Mouse (Mus musculus): ENCODE results near the gene Elk1. TPM values are rescaled to one million over a fixed set of nuclear protein-coding genes. Genes with fewer than 3 reads are reported as not detected.

Gene Elk1
- polyA plus RNA-seq, 1 experiment: not detected

DNA sequence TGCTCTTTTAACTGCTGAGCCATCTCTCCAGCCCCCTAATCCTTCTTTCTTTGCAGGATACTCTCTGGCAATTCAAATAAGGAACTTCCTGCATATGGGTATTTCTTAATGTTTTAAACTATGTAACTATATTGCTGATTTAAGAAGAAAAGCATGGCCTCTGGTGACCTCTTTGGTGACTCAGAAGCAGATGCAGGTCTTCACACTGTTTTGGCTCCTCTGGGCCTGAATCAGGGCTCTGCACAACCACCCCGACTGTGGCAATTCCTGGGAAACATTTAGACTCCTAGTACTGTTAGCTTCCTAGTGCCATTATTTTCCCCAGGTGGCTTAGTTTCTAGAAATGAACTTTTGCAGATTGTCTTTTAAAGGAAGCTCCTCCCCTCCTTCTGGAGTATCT lies 26.9 kb downstream of the Elk1 start:
- TF ChIP-seq CTCF (IDR thresholded peaks at IDR 0.05; ENCODE audit: insufficient read depth, low read depth, low read length) (no peak), POLR2A (IDR thresholded peaks at IDR 0.05; ENCODE audit: insufficient read depth, low read depth, low read length) (no peak)
- 38% methylated on average over 1 of the region's 1 CpGs for WGBS

DNA sequence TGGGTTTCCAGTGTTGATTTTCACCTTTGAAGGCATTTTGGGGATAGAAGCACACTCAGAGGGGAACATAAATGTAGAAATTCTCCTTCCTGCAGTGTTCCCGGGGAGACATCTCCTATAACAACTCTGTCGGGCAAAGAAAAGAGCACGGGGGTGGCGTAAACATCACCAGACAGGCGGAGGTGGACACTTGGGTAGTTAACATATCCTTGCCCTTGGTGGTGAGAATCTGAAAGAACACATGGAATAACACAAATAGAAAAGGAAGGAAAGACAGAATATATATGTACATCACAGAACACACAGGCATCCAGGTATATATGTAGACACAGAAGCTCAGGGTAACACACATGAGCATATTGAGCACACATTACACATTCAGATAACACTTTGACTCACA lies 29.0 kb downstream of the Elk1 start:
- WGBS: 26% methylated on average over 5 of the region's 5 CpGs
- Histone ChIP-seq H3K27ac (ENCODE audit: insufficient read depth, low read depth, low read length) (peak overlapping the region; percentile 90), H3K4me1 (ENCODE audit: control insufficient read depth, insufficient read depth, low read length) (no peaks in the 10 kb centered on the region), H3K4me3 (ENCODE audit: insufficient read depth, low read depth, low read length) (peak overlapping the region; percentile 13; the same call in 1 of the 2 replicates)
- TF ChIP-seq CTCF (IDR thresholded peaks at IDR 0.05; ENCODE audit: insufficient read depth, low read depth, low read length): no peak
- TF ChIP-seq POLR2A (IDR thresholded peaks at IDR 0.05; ENCODE audit: insufficient read depth, low read depth, low read length): no peak

More for the DNA sequence above, 26.9 kb downstream of the Elk1 start:
- Histone ChIP-seq H3K4me3 (ENCODE audit: insufficient read depth, low read depth, low read length) (no peak overlapping the region), H3K27ac (ENCODE audit: insufficient read depth, low read depth, low read length) (no peak overlapping the region), H3K4me1 (ENCODE audit: control insufficient read depth, insufficient read depth, low read length) (peaks cover under 1% of the 10 kb centered on the region; the same call in 1 of the 2 replicates)

DNA sequence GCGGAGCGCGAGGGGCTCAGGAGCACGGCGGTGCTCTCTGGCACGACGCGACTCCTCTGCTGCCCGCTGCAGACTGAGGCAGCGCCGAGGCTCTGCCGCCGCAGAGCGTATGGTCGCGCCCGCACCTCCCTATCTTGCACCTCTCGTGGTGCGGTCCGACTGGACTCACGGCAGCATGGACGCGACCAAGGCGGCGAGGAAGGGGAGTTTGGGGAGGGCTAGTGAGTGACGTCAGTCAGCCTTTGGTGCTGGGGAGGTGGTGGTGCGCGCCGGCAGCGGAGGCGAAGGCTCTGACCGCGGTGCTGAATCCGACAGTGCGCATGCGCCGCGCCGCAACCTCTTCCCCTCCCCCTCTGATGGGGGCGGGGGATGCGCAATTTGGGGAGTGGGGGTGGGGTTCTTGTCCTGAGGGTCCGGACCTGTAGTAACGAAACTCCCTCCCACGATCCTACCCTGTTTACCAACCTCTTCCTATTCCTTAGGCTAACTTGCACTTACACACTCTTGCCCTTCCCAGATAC lies 29.5 kb downstream of the Elk1 start, which contains the start of gene Syn1:
Syn1 (minus strand) TSS at position 161 of the 521 bp plus-strand sequence.
- Histone ChIP-seq H3K4me3 (ENCODE audit: insufficient read depth, low read depth, low read length) (peak within 1 kb of the TSS; percentile 79), H3K4me1 (ENCODE audit: control insufficient read depth, insufficient read depth, low read length) (no peaks in the 10 kb centered on the region), H3K27ac (ENCODE audit: insufficient read depth, low read depth, low read length) (peak within 1 kb of the TSS; percentile 90)
- TF ChIP-seq POLR2A (IDR thresholded peaks at IDR 0.05; ENCODE audit: insufficient read depth, low read depth, low read length) (peak; percentile 84), CTCF (IDR thresholded peaks at IDR 0.05; ENCODE audit: insufficient read depth, low read depth, low read length) (no peak)
- 21% methylated on average over 31 of the region's 44 CpGs for WGBS

DNA sequence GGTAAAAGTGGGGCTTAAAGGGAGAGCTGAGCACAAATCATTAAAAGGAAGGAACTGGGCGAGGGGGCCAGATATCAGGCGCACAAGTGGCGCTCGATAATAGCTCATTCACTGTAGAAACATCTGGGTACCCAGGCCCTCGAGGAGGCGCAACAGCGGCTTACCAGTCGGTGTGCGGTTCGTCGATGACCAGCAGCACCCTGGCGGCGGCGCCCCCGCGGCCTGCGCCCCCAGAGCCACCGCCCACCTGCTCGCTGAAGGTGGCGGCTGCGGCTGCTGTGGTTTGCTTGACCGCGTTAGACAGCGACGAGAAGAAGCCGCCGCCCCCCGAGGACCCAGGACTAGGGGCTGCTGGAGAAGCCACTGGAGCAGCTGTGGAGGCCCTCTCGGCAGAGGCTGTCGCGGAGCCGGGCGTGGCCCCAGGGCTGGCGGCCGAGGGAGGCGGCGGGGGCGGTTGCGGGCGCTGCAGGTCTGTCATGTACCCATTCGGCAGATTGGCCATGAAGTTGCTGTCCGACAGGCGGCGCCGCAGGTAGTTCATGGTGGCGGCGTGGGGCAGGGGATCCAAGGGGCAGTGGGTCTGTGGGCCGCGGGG lies 30.1 kb downstream of the Elk1 start:
- H3K4me1 ChIP-seq (ENCODE audit: control insufficient read depth, insufficient read depth, low read length): no peaks in the 10 kb centered on the region
- peak overlapping the region; percentile 82 for H3K27ac ChIP-seq (ENCODE audit: insufficient read depth, low read depth, low read length)
- H3K4me3 ChIP-seq (ENCODE audit: insufficient read depth, low read depth, low read length): peak overlapping the region; percentile 79
- 18% methylated on average over 49 of the region's 49 CpGs for WGBS
- TF ChIP-seq CTCF (IDR thresholded peaks at IDR 0.05; ENCODE audit: insufficient read depth, low read depth, low read length) (no peak), POLR2A (IDR thresholded peaks at IDR 0.05; ENCODE audit: insufficient read depth, low read depth, low read length) (no peak)

DNA sequence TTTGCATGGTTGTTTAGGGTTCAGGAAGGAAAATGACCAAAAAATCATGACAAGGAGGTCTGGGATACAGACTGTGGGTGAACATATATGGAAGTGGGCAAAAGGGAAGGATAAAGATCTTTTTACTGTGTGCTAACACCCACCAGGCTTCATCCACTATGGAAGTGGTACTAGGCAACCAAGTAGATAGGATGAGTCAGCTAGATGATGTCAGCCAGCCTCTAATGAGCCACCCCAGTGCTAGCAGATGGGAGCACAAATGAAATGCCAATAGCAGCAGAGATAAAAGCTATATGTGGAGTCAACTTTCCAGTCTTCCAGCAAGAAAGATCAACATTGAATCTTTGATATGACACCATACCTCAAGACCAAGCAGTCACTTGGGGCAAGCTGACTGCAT lies 35.3 kb downstream of the Elk1 start:
- no peak for TF ChIP-seq CTCF (IDR thresholded peaks at IDR 0.05; ENCODE audit: insufficient read depth, low read depth, low read length)
- TF ChIP-seq POLR2A (IDR thresholded peaks at IDR 0.05; ENCODE audit: insufficient read depth, low read depth, low read length): no peak
- H3K4me3 ChIP-seq (ENCODE audit: insufficient read depth, low read depth, low read length): no peak overlapping the region
- H3K27ac ChIP-seq (ENCODE audit: insufficient read depth, low read depth, low read length): no peak overlapping the region
- no peaks in the 10 kb centered on the region; the same call in 1 of the 2 replicates for H3K4me1 ChIP-seq (ENCODE audit: control insufficient read depth, insufficient read depth, low read length)

DNA sequence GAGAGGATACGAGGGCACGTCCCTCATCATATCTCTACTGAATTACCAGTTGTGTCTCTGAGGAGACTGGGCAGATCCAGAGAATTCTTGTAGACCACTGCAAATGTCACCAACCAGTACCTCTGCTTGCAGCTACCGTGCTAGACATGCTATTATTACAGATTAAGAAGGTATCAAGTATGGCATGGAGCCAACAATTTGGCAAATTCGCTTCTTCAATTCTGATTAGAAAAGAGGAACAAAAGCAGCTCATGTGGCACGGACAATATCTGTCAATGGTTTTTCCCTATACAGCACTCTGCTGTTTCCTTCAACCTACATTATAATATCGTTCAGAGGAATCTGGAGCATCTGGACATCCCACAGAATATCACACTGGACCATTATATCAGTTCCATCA lies 36.7 kb downstream of the Elk1 start:
- H3K4me3 ChIP-seq (ENCODE audit: insufficient read depth, low read depth, low read length): no peak overlapping the region
- no peaks in the 10 kb centered on the region; the same call in 1 of the 2 replicates for H3K4me1 ChIP-seq (ENCODE audit: control insufficient read depth, insufficient read depth, low read length)
- no peak overlapping the region for H3K27ac ChIP-seq (ENCODE audit: insufficient read depth, low read depth, low read length)
- TF ChIP-seq POLR2A (IDR thresholded peaks at IDR 0.05; ENCODE audit: insufficient read depth, low read depth, low read length) (no peak), CTCF (IDR thresholded peaks at IDR 0.05; ENCODE audit: insufficient read depth, low read depth, low read length) (no peak)
- 60% methylated on average over 6 of the region's 6 CpGs for WGBS

DNA sequence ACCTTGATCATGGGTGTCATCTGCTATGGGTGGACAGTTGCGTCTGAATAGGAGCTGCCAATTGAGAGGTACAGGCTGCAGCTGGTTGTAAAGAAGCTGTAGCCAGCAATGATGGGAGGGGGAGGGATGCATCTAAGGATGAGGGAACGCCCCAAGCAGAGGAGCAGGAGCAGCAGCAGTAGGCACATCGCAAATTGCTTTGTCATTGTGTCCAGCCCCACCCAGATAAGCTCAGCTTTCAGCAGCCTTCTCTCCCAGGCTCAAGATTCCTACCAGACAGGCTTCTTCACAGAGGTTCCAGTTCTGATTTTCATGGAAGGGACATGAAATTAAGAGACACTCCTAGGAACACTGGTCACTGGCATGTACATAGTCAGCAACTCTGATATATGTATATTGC lies 40.3 kb downstream of the Elk1 start:
- Histone ChIP-seq H3K27ac (ENCODE audit: insufficient read depth, low read depth, low read length) (no peak overlapping the region), H3K4me3 (ENCODE audit: insufficient read depth, low read depth, low read length) (no peak overlapping the region), H3K4me1 (ENCODE audit: control insufficient read depth, insufficient read depth, low read length) (no peaks in the 10 kb centered on the region; the same call in 1 of the 2 replicates)
- TF ChIP-seq CTCF (IDR thresholded peaks at IDR 0.05; ENCODE audit: insufficient read depth, low read depth, low read length) (no peak), POLR2A (IDR thresholded peaks at IDR 0.05; ENCODE audit: insufficient read depth, low read depth, low read length) (no peak)
- WGBS: 26% methylated on average over 3 of the region's 3 CpGs

Other genes with a start within 250 kb of the Elk1 start
- gene Usp11, start 246.7 kb downstream of the Elk1 start, polyA plus RNA-seq (2012; ENCODE audit: insufficient read depth, insufficient read length, low replicate concordance, missing spikeins): not detected in 2 replicates
- gene Araf, start 152.8 kb downstream of the Elk1 start, polyA plus RNA-seq (2012; ENCODE audit: insufficient read depth, insufficient read length, low replicate concordance, missing spikeins): not detected in 2 replicates
- gene Timp1, start 80.4 kb downstream of the Elk1 start, polyA plus RNA-seq (2012; ENCODE audit: insufficient read depth, insufficient read length, low replicate concordance, missing spikeins): not detected in 2 replicates
- not detected in 2 replicates for gene Syn1, start 29.6 kb downstream of the Elk1 start, polyA plus RNA-seq (2012; ENCODE audit: insufficient read depth, insufficient read length, low replicate concordance, missing spikeins)
- not detected in 2 replicates for gene Cfp, start 19.1 kb downstream of the Elk1 start, polyA plus RNA-seq (2012; ENCODE audit: insufficient read depth, insufficient read length, low replicate concordance, missing spikeins)
- not detected in 2 replicates for gene Uxt, start 11.4 kb upstream of the Elk1 start, polyA plus RNA-seq (2012; ENCODE audit: insufficient read depth, insufficient read length, low replicate concordance, missing spikeins)
- gene Zfp182, start 111.7 kb upstream of the Elk1 start, polyA plus RNA-seq (2012; ENCODE audit: insufficient read depth, insufficient read length, low replicate concordance, missing spikeins): not detected in 2 replicates
- not detected in 2 replicates for gene Spaca5, start 117.8 kb upstream of the Elk1 start, polyA plus RNA-seq (2012; ENCODE audit: insufficient read depth, insufficient read length, low replicate concordance, missing spikeins)
- gene Zfp300, start 138.9 kb upstream of the Elk1 start, polyA plus RNA-seq (2012; ENCODE audit: insufficient read depth, insufficient read length, low replicate concordance, missing spikeins): not detected in 2 replicates
- not detected in 2 replicates for gene Ssxa1, start 165.2 kb upstream of the Elk1 start, polyA plus RNA-seq (2012; ENCODE audit: insufficient read depth, insufficient read length, low replicate concordance, missing spikeins)
- gene Gm21876, start 225.0 kb upstream of the Elk1 start, polyA plus RNA-seq (2012; ENCODE audit: insufficient read depth, insufficient read length, low replicate concordance, missing spikeins): not detected in 2 replicates